Mouse (Mus musculus): ENCODE data around the gene Lrguk.

The Lrguk gene

DNA sequence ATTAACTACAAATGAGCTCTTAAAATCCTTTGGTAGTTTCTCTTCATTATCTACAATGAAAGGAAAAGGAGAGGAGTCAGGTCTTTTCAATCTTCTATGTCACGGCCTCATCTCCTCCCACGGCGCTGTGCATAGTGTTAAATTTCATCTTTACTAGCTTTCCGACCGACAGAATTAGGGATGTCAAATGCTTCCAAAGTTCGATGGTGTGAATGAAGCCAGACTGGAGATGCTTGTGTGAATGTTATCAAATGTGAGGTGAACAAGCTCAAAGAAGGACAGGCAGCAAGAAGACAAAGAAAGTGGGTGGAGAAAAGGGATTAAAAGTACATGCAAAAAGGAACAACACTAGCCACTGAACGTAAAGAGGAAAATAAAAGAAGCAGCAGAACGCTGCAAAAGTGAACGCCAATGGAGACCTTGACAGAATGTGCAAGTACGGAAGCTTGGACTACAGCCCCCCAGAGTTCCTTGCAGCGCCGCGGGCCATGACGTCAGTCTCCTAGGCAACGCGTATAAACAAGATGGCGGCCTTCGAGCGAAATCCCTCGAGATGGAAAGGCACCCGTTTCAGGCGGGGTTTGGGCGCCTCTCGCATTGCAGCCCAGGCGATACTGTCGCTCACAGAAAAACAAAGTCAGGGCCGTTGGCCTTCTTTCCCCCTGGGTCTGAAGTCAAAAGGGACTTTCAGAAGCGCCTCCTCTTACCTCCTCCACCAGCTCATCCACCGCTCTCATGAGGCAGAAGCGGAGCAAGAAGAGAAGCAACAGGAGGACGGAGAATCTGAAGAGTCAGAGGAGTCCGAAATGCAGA is at the start of gene Lrguk:
TSS of gene Lrguk (plus strand) at position 516 of the 813 bp plus-strand sequence.
- peak; percentile 94 for DNase-seq

- DNase-seq, result no peak
These were observed 46.5 kb upstream of the Lrguk start for GRCm38 (mm10) chr6:33982709-33983108.

DNA sequence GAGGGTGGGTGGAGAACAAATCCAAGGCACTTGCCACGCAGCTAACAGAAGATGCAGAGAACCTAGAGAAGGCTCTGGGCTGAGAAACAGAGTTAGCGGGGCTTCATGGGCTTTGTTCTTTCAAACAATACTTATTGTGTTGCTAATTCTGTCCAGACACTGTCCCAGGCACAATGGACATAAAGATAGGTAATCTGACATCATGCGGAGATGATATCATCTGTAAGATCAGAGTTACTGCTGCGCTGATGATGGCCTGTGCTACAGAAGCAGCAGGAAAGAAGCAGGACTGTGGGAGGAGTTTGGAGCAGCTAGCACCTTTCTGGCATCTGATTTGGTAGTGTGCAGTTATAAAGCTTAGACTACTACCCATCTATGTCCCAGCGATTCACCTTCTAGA is 42.1 kb upstream of the Lrguk start:
- DNase-seq, result no peak

DNA sequence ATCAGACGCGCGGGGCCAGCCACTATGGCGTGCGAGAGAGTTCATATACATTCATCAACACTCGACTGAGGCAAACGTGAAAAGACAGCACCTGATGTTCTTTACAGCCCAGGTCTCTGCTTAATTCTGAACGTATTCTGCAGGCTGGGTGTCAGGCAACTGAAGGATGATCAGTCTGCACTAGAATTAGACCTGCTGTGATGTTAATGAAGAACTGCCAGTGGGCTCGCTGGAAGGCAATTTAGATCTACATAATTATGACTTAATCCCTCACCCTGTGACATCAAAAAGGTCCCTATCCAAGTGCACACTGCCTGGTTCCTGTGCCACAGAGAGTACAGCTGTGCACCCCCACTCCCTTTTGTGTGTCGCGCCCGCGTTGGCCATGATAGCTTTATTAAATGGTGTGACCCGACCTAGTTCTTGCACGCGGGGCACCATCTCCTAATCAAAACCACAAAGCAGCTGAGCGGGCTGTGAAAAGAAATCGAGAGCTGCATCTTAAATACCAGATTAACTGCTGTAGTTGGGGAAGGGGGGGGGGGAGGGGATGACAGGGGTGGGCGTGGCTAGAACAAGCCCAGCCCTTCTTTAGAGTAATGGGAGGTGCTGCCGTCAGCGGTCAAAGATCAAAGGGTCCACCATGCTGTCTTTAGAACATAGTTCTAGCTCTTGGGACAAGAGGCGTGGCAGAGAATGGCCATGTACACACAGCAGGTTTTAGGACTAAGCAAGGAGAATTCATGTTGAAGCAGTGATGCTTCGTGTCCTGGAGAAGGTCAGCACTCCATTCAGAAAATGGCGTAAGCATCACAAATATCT is 36.8 kb upstream of the Lrguk start:
- DNase-seq, result no peak

DNA sequence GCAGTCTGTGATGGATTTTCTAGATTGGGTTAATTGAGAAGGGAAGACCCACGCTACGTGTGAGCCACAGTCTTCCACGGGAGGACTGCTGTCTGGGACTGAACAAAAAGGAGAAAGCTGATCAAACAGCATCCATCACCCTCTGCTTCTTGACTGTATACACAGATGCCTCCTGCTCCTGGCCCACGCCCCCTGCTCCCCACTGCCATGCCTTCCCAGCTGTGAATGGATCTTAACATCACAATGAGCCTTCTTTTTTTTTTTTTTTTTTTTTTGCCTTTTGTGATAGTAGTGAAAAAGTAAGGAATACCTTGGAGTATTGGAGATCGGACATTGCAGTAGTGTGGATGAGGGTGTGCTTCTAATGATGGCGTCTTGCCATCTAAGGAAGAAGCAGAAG is 35.4 kb upstream of the Lrguk start:
- no peak for DNase-seq

GRCm38 (mm10) chr6:33998590-33998989 is 30.7 kb upstream of the Lrguk start:
- DNase-seq, result no peak

DNA sequence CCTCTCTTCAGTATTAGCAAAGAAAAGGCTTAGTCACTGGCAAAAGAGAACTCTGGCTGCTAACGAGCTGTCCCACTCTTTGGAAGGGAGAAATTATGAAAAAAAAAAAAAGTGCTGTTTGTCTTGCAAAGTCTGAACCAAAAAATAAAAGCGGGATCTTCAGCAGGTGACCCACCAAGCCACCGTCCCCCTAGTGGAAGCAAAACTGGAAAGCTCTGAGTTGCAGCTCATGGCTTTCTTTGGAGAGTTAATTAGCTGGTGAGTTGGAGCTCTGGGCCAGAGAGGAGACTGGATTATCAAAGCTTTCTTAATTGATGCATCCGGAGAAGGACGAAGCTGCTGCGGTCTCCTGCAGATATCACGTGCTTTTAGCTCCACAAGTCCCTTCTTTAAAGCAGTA is 29.7 kb upstream of the Lrguk start:
- DNase-seq, result peak; percentile 18

DNA sequence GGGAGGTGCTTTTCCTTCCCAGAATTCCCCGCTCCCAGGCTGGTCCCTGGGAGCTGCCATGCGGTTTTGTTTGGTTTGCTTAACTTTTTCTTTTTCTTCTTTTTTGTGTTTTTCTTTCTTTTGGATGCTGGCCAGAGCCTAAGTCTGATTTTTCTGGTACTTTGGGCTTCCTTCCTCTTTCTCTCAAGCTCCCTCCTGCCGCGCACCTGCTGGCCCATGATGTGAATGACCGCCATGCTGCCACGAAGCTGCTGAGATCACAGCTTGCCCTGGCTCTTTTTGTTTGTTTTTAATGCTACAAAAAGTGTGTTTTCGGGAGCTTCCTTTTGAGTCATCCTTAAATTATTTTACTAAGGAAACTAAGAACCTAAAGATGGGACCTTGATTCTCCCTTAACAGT is 28.6 kb upstream of the Lrguk start:
- no peak for DNase-seq

DNA sequence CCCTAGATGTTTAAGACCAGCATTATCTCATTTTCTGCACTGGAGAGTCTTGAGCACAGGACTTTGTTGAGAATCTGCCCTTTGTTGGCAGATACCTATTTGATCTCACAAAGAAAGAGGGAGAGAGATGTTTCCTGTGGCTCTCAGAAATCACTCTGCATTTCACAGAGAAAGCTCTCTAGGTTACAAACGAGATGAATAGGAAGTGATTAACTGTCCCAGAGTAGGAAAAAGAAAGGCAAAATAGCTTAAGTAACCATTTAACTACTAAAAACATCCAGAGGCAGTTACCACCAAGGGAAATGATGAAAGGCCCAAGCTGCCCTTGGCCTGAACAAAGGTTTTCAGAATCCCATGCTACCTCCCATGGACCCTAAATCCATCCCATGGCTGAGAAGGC is 26.2 kb upstream of the Lrguk start:
- DNase-seq, result no peak

- no peak for DNase-seq
These were observed 15.8 kb upstream of the Lrguk start for GRCm38 (mm10) chr6:34013469-34013868.

DNA sequence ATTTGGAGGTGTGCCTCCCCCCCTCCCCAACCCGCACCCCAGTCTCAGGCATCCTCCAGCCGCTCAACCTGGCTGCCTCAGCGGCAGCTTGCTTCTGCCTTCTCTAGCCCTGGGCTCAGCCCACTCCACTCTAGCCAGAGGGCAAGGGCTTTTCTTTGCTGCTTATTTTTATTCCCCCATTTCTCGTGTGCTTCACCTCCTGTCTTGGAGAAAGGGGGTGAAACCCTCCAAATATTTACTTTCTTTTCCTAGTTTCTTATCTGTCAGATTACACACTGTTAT is 439 bp downstream of the Lrguk start:
- DNase-seq, result no peak

DNA sequence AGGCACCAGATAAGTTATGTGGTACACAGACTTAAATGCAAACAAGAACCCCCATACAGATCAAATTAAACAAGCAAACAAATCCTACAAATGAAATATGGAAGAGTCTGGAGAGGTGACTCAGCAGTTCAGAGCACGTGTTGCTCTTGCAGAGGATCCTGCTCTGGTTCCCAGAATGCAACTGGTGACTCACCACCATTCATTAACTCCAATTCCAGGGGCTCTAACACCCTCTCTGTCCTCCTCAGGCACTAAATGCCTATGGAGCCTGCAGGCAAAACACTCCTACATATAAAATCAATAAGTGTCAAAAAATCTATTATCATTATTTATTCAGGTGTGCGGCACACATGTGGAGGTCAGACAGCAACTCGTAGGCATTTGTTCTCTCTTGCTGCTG is 4.8 kb downstream of the Lrguk start:
- DNase-seq, result no peak

DNA sequence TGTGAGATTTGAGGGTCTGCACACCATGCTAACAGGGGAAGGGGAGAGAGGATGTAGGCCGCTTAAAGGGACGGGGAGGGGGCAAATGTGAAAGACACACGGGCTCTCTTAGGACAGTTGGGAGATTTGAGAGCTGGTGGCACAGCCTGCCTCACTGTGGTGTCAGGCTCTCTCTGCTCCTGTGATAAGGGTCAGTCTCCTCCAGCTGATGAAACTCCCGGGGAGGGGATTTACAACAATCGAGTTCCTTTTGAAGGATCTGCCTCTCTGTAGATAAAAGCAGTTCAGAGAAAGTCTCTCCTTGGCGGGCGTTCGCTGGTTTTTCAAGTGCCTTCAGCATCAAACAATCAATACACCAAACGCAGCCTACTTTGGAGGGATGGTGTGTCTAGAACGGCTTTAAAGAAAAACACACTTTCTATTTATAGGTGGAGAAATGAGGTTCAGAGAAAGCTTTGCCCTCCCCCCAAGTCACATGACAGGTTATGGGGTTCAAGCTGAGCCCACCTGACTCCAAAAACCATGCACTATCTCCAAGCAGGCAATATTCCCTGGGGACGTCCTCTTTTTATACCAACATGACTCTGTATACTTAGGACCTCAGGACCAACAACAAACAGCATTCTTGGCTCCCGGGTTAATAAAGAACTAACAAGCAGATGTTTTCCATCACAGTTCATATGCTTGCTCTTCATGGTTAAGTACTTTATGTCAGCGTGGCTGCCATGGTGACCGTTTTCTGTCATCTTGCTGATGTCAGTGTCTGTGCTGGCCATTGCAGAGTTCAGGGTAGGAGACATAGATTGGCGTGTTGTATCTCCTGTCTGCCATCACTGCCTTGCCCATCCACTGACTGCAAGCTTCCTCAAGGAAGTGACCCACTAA is 5.6 kb downstream of the Lrguk start:
- peak; percentile 69 for DNase-seq

DNA sequence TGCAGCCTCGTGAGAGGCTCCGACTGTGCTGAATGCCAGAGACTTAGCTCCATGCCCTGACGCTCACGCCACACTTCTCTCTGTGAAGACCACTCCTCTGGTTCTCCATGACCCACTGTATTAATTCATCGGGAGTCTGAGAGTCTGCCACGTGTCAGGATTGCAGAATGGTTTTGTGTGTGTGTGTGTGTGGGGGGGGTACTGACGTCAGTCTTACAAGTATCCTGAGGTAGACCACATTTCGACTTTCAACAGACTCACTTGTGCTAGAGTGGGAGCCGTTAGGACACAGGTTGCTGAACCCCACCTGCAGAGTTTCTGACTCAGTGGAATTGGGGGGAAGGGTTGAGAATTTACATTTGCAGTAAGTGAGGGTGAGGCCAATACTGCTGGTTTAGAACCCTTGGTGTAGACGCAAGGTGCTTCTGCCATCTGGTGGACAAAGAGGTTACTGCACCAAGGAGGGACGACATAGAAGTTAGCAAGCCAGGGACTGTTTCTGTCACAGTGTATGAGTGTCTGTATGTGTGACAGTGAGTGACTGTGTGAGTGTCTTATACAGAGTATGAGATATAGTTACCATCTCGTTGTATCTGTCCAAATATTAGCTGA is 11.5 kb downstream of the Lrguk start:
- peak; percentile 90 for DNase-seq

DNA sequence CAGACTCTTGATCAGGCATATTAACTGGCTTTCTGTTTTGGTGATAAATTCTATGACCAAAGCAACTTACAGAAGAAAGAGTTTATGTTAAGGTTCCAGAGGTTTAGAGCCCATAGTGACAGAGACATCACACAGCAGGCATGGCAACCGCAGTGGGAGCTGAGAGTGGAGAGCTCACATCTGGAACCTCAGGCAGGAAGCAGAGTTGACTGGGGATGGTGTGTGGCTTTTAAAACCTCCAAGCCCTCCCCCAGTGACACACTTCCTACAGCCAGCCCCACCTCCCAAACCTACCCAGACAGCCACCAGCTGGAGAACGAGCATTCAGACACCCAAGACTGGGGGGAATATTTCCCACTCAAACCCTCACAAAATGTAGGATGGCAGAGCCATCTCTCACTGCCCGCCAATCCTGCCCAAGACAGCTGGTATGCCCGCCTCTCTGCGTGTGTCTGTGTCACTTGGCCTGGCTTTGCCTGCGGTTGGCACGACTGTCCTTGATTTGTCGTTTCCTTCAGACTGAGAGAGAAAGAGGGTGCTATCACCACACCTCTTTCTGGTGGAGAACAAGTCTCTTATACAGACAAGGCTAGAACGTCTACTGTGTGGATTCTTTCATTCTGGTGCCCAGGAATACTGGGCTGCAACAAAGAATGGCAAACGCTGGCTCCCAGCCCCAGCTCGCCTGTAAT is 12.5 kb downstream of the Lrguk start:
- DNase-seq, result peak; percentile 40

- peak; percentile 76 for DNase-seq
These were observed 15.1 kb downstream of the Lrguk start for GRCm38 (mm10) chr6:34044228-34044811.

- no peak for DNase-seq
These were observed 15.7 kb downstream of the Lrguk start for GRCm38 (mm10) chr6:34044846-34045540.

DNA sequence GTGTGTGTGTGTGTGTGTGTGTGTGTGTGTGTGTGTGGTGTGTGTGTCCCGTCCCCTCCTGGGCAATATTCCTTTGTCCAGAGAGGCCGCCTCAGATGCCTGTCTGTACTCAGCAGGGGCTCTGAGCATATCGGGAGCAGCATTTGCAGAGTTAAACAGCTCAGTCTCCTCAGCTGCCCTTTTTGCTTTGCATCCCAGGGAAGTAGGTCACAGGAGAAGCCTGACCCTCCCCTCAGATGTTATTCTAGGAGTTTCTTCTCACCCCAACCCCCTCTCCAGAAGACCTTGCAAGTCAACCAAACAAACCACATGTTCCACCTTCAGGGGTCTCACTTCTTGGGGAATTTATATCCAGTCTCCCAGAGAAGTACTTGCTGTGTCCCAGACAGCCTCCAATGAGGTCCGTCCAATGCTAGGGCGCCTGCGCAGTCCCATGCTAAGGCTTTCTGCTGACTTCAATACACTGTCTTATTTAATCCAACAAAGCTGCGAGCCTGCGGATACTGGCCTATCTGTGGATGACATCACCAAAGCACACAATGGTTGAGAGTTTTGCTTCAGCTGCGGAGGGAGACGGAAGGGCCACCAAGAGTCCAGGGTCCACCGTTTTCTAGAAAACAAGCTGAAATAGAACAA is 17.4 kb downstream of the Lrguk start:
- DNase-seq, result no peak

DNA sequence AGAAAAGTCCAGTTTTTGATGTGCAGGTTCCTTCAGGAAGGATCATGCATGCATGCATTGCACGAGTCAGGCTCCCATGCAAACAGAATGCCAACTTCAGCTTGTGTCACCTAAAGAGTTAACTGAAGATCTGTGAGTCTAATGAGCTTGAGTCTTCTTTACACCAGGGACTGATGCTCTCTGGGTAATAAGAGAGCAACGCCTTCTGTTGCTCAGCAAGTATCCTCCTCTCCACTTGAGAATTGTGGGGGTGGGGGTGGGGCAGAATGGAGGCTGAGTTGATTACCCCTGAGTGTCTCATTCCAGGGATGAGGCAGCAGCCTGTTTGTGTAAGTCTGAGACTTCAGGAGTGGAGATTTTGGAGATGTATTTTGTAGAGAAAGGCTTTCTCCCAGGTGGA is 20.2 kb downstream of the Lrguk start:
- DNase-seq, result no peak

GRCm38 (mm10) chr6:34059741-34060140 is 30.5 kb downstream of the Lrguk start:
- DNase-seq, result no peak

DNA sequence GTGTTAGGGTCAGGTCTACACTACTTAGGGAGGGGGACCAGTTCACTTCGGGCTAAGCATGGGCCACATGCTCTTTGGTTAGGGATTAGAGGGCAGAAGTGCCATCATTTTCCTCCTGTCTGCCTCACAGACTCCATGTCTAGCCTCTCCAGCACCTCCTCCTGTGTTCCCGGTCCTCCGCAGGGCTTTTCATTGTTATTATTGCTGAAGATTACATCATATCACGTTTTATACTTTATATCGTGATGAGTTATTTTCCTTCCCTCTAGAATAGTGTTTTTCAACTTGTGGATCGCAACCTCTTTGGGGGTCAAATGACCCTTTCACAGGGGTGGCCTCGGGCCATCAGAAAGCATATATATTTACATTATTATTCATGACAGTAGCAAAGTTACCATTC is 37.5 kb downstream of the Lrguk start:
- DNase-seq, result no peak

Data from kidney, postnatal 10 days (tissue).